Mouse (Mus musculus): ENCODE data around the gene 4933405L10Rik.

The 4933405L10Rik gene

DNA sequence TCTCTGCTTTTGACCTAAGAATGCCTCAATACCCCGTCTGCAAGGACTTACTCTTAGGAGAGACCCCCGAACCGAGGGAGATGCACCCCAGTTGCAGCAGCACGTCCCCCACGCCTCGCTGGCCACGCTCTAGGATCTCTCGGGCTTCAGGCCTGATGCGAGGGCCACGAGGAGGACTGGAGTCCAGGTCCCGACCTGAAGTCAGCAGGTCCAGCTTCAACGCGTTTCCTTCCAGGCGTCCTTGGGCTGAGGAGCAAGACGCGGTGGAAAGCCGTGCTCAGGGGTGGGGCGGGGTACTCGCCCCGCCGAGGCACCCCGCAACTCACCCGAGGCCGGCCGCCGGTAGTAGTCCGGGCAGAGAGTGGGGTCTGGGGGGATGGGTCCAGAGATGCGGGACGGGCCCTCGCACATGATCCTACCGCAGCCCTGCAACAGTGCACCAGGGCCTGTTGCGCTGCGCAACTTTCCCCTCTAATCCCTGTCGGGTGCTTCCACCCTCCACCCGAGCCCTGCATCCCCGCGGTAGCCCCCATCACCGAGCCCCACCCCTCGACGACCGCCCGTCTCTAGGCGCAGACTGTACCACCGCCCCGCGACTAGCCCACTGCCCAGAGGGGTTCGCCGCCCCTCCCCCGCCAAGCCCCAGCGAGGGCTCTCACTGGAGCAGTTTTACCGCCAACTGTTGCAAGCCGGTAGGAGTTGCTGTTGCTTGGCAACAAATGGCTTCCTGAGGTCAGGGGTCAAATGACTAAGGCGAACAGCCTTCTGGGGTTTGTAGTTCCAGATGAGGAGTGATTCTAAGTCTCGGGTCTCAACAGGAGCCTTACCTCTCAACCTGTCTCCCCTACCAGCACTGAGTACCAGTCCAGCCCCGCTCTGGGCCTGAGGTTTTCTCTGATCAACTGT, at the start of gene 4933405L10Rik, which contains the start of gene Enkd1:
4933405L10Rik (plus strand) TSS at position 158 of the 906 bp plus-strand sequence.
Enkd1 (minus strand) TSS at position 713 of the 906 bp plus-strand sequence.
- peak; percentile 95 for DNase-seq (ENCODE audit: extremely low spot score, low spot score)

DNA sequence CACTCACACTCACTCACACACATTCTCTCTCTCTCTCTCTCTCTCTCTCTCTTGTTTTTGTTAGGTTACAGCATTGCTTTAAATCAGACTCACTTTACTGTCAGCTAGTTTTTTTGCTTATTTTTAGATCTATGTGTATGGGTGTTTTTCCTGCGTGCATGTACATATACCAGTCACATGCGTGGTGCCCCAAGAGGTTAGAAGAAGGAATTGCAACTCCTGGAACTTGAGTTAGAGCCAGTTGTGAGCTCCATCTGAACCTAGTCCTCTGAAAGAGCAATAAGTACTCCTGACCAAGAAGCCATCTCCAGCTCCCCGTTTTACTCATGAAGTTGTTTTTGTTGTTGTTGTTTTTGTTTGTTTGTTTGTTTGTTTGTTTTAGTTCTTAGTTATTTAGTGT, 46.3 kb upstream of the 4933405L10Rik start:
- no peak for DNase-seq (ENCODE audit: extremely low spot score, low spot score)

DNA sequence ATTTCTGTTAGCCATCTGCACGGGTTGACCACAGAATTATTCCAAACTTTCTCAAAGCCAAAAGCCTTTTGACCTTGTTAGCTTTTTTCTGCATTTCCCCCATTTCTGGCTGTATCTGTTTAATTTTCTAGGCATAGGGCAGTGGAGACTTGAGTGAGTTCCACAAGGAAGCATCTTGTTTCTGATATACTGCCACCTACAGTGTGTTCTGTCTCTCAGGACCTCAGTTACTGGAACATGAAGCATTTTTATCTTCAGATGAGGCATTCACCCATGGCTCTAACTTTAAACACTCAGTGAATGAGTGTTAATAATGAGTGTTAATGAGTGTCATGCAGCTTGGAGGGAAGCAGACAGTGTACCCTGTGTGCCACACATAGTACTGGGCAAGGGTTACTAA, 29.6 kb upstream of the 4933405L10Rik start:
- DNase-seq (ENCODE audit: extremely low spot score, low spot score), result no peak

DNA sequence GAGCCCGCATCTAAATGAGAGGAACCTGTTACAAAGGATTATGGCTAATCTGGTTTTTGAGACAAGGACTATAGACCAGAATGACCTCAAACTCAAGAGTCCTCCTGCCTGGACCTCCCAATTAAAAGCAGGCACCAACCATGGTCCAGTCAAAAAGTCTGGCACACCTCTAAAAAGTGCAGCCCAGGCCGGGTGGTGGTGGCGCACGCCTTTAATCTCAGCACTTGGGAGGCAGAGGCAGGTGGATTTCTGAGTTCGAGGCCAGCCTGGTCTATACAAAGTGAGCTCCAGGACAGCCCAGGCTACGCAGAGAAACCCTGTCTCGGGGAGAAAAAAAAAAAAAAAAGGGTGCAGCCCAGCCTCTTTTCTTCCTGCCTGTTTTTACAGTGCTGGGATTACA, 22.1 kb upstream of the 4933405L10Rik start:
- DNase-seq (ENCODE audit: extremely low spot score, low spot score), result no peak

DNA sequence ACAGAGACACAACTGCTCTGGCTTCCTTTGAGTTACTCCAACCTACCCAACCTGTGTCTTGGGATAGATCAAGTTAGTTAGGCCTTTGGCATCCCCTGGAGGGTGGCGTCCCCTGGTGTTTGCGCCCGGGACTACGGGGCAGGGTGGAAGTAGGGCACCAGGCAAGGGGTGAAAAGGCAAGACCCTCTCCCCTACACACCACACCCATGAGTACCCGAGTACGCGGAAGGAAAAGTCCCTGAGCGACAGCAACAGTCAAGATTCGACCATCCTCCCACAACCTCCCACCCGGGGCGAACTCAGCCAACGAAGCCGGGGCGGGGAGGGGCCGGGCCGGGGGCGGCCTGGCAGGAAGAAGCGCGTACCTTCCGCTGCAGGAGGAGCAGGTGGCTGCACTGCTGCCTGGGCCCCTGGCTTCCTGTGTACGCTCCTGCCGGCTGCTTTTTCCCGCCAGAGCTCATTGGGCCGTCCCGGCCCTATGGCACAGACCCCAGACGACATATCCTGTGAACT, 21.6 kb upstream of the 4933405L10Rik start, which contains the start of gene Carmil2:
Carmil2 (plus strand) TSS at position 479 of the 513 bp plus-strand sequence.
- DNase-seq (ENCODE audit: extremely low spot score, low spot score), result peak; percentile 54

DNA sequence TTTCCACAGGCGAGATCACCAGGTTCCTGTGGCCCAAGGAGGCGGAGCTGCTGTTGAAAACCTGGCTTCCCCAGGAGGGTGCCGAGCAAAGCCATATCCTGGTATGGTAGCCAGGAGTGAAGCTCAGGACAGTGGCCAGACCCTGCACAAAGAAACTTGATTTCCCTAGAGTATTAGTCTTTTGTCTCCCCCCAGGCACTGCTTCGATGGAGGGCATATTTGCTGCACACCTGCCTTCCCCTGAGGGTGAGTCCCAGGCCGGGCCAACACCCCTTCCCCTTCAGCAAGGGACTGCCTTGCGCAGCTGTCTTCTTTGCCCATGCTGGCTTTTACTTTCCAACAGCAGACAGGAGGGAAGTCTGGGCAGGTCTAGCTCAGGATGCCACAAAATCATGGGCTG, 20.9 kb upstream of the 4933405L10Rik start:
- no peak for DNase-seq (ENCODE audit: extremely low spot score, low spot score)

DNA sequence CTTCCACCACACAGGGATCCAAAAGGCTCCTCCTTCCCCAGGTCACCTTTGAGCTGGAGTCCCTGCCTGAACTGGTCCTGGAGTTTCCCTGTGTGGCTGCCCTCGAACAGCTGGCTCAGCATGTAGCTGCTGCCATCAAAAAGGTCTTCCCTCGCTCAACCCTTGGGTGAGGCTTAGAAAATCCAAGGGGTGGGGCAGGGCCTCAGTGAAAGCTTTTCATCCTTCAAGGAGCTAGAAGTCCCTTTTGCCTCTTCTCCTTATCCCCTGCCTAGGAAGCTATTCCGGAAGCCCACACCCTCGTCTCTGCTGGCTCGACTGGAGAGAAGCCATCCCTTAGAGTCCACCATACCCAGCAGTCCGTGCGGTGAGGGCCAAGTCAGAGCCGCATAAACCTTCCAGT, 19.9 kb upstream of the 4933405L10Rik start:
- no peak for DNase-seq (ENCODE audit: extremely low spot score, low spot score)

DNA sequence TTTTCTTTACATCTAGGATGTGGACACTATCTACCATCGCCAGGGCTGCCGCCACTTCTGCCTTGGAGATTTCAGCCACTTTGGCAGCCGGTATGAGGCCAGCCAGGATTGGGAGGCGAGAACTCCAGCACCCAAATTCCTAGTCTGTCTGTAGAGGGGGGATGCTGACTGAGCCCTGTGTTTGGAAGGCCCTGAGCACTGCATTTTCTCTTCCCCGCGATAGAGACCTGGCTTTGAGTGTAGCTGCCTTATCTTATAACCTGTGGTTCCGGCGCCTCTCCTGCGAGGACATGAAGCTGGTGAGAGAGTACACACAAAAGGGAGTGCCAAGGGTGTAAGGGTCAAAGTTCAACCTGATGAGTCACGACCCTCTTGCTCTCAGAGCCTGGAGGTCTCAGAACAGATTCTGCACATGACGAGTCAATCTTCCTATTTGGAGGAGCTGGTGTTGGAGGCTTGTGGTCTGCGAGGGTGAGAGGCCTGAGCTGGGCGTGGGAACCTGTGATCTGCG, 19.2 kb upstream of the 4933405L10Rik start:
- no peak for DNase-seq (ENCODE audit: extremely low spot score, low spot score)

DNA sequence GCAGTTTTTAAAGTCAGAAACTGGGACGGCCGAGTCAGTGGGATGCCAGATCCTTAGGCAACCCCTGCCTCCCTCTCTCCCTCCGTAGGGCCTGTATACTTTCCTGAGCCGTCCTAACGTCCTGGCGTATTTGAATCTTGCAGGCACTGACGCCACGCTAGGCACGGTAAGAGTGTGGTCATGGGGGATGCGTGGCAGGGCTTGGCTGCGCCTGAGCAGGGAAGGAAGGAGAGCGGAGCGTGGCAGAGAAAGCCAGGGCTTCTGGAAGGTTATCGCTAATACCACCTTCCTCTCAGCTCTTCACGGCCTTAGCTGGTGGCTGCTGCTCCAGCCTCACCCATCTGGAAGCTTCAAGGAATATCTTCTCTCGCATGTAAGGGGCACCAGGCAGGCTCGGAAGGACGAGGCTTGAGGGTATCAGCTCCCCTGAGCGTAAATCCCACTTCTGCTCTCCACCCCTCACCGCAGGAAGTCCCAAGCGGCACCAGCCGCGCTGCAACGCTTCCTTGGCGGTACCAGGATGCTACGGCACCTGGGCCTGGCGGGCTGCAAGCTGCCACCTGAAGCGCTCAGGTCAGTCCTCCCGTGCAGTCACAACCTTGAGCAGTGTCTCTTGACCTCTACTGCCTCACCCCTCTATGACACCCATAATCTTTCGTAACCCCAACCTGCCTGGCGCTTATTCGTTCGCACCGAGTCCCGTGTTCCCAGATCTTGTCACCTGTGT, 18.0 kb upstream of the 4933405L10Rik start:
- DNase-seq (ENCODE audit: extremely low spot score, low spot score), result no peak

DNA sequence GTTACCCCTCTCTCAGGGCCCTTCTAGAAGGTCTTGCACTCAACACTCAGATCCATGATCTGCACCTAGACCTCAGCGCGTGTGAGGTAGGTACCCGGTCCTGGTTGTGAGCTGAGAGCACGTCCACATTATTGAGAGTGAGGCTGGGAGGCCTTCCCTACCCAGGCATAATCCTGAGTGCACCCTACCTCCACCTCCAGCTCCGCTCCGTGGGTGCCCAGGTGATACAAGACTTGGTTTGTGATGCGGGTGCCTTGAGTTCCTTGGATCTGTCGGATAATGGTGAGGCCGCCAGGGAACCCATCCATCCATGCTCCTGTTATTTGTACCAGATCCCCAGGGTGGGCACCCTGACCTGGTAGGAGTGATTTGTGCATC, 17.5 kb upstream of the 4933405L10Rik start:
- DNase-seq (ENCODE audit: extremely low spot score, low spot score), result no peak

DNA sequence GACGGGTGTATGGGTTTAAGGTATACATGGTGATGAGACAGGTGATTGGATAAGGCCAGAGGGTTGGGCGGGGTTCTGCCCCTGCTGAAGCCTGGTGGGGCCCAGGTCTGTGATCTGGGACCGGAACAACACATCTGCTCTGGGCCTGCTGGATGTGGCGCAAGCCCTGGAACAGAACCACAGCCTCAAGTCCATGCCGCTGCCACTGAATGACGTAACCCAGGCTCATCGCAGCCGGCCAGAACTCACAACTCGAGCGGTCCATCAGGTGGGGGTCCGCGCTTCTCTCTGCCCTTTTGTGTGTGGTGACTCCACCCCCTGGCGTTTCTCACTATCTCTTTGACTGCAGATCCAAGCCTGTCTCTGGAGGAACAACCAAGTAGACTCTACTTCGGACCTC, 16.5 kb upstream of the 4933405L10Rik start:
- no peak for DNase-seq (ENCODE audit: extremely low spot score, low spot score)

DNA sequence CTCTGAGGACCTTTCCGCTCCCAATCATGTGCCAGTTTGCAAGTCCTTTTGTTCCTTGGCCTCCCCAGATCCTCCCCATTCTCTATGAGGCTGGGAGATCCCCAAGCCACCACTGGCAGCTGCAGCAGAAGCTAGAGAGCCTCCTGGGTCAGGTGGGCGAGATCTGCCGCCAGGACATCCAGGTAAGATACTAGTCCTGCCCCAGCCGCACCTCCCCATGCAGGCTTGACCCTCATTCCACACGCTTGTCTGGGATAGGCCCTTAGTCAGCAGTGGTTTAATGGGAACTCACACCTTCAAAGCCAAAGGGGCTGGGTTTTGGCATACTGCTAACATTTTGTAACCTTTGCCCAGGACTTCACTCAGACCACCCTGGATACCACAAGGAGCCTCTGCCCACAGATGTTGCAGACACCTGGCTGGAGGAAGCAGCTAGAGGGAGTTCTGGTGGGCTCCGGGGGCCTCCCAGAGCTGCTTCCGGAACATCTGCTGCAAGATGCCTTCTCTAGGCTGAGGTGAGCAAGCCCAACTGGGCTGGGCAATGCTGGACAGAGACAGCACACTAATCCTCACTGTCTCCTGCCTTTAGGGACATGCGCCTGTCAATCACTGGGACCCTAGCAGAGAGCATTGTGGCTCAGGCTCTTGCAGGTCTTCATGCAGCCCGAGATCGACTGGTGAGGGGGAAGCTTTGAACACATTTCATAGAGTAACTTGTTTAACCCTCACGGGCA, 14.8 kb upstream of the 4933405L10Rik start:
- no peak for DNase-seq (ENCODE audit: extremely low spot score, low spot score)

DNA sequence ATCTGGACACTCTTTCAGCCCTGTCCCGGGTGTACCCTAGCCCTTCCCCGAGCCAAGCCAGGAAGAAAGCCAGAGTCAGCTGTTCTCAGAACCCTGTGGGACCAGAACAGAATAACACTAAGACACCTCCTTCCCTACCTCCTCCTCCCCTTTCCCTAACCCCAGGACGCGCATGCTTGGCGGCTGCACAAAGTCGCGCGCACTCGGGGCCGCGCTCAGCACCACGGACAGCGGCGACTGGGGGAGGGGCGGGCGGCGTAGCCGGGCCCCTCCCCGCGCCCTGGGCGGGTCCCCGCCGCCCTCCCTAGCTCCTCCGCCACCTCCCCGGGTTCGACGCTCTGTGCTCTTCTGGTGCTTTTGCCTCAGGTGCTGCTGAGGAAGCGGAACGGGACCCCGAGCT, 13.8 kb upstream of the 4933405L10Rik start:
- DNase-seq (ENCODE audit: extremely low spot score, low spot score), result peak; percentile 78

DNA sequence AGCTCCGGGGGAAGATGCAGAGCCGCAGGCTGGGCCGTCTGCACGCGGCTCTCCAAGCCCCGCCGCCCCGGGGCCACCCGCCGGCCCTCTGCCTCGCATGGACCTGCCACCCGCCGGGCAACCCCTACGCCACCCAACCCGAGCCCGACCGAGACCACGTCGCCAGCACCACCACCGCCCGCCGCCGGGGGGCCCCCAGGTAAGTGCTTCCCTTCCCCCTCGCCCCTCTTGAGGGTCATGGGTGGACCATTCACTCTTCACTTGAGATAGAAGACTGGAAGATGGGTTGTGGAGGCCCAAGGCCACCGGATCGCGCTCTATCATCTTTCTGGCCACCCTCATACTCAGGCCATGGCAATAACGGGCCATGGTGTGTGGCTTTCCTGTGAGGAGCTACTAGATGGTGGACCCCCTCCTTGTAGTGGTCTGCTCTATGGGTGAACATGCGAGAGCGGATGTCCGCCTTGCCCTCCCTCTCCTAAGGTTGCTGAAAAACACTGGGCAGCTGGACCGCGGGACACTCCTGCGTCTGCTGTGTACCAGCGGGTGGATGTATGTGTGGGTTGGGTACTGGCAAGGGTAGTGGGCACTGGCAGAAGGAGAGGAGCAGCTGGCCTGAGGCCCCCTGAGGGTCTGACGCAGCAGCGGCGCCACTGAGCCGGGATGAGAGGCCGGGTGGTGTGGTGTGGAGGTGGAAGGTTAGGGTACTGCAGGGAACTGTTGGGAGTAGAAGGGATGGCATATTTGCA, 13.2 kb upstream of the 4933405L10Rik start:
- no peak for DNase-seq (ENCODE audit: extremely low spot score, low spot score)

DNA sequence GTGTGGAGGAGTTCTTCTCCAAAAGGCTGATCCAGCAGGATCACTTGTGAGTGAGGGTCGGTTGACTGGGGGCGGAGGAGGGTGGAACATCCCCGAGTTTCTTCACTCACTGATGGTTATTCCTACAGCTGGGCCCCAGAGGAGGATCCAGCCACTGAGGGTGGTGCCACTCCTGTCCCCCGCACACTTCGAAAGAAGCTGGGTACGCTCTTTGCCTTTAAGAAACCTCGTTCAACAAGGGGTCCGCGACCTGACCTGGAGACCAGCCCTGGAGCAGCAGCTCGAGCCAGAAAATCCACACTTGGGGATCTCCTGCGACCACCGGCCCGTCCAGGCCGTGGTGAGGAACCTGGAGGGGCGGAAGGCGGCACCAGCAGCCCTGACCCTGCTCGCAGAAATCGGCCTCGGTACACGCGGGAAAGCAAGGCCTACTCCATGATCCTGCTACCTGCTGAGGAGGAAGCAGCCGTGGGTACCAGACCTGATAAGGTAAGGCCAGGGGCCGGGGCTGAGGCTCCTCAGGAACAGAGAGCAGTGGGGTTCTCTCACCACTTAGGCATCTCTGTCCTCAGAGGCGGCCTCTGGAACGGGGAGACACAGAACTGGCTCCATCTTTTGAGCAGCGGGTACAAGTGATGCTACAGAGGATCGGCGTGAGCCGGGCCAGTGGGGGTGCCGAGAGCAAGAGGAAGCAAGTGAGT, 12.2 kb upstream of the 4933405L10Rik start:
- no peak for DNase-seq (ENCODE audit: extremely low spot score, low spot score)

DNA sequence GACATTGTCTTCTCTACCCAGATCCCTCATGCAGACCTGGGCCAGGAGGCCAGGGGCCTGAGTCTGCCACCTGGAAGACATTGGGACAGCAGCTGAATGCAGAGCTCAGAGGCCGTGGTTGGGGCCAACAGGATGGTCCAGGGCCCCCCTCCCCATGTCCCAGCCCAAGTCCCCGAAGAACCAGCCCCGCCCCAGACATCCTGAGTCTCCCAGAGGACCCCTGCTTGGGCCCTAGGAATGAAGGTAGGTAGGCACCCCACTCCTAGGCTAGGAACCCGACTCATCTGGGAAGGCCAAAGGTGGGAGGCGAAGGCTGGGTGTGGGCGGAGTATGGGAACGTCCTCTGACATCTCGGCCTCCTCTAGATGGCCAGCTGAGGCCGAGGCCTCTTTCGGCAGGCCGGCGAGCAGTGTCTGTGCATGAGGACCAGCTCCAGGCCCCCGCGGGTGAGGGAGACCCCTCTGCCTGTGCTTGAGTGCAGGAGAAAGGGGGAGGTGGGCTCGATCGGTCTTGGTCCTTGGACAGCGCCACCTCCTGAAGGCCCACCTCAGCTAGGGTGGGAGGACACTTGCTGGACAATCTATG, 10.2 kb upstream of the 4933405L10Rik start:
- no peak for DNase-seq (ENCODE audit: extremely low spot score, low spot score)

DNA sequence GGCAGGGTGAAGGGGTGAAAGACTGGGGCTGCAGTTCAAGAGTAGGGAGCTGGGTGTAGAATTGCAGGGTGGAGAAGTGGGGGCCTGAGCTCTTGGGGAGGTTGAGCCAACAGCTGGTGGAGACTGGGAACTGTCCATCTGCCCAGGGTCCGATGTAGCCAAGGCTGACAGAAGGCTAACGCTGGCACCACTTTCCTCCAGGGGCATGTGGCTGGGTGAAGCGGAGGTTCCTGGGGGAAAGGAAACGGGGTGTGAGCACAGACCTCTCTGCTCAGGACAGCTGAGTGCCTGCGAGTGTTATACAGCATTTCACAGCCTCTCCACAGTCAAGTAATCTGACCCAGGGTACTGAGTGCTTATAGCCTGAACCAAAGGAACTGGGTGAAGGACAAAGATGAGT, 8.7 kb upstream of the 4933405L10Rik start:
- DNase-seq (ENCODE audit: extremely low spot score, low spot score), result no peak

DNA sequence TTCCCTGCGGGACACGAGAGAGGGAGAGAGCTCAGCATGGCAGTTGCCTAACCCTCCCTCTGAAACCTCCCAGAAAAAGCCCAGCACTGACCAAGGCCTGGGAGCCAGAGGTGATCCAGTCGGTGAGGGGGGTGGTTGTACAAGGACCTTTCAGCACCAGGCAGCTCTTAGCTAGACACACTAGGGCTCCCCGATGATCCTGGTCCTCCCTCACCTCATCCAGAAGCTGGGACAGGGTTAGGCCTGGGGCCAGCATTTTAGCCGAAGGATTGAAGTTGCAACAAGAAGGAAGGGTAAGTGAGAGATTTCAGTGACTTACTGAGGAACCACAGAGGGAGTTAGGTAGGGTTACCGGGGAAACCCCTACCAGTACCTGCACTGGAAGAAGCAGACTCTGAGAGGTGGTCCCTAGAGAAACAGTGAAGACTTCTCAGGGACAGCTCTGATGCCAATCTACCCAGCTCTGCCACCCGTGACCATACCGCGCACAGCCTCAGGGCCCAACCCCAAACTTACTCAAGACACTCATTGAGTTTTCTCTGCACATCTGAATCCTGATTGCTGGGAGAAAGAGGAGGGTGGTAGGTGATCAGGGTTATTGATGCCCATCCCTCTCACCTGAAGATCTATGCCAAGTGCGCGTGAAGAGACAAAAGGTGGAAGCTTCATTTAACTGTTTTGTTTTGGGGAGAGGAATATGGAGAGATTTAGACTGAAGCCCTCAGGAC, 7.8 kb upstream of the 4933405L10Rik start:
- DNase-seq (ENCODE audit: extremely low spot score, low spot score), result no peak

DNA sequence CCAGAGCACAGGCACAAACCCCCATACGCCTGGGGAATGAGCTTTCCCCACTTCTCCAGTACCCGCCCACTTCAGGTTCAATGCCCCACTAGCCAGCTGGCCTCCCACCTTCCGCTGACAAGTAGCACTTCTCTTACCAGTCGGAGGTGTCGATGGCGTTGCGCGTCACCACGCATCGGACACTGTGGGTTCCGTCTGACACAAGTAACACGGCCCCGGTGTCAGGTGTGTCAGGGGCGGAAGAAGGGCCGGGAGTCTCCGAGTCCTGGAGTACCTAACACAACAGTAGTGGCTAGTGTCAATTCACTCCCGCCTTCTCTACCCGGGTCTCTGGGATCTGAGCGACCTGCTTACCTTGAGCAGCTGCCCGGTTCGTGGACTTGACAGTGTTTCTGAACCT, 6.9 kb upstream of the 4933405L10Rik start:
- no peak for DNase-seq (ENCODE audit: extremely low spot score, low spot score)
